Mouse (Mus musculus) MEL (cell line): Measurements from ENCODE around the gene Gm6309. TPM values are rescaled to one million over a fixed set of nuclear protein-coding genes. Genes with fewer than 3 reads are reported as not detected.

Experiments used
- DNase-seq: peaks from one replicate; pipeline ENCODE4 v3.0.0; 2011; ENCODE audit warnings: low read depth, low spot score
- H3K27ac ChIP-seq: 2 replicates; pipeline ENCODE4 v1.5.1; 2012; ENCODE audit warnings: low read depth, mild to moderate bottlenecking, control low read depth, low read length, moderate library complexity; ENCODE audit not compliant: control insufficient read depth
- H3K27me3 ChIP-seq, 2 experiments: fragments of 150-350 bp in 1 of 2; sonication (generic) in 1 of 2; 2 replicates each; pipeline ENCODE4 v1.6.1; 2012; ENCODE audit warnings: low read length in 2 of 2, mild to moderate bottlenecking in 2 of 2, improper control_type of control experiment in 1 of 2, moderate library complexity in 1 of 2; ENCODE audit not compliant: insufficient read depth in 2 of 2, control insufficient read depth in 1 of 2
- H3K36me3 ChIP-seq, 2 experiments: 2 replicates each; pipeline ENCODE4 v1.6.1; 2012 to 2014; ENCODE audit warnings: low read length in 2 of 2, improper control_type of control experiment in 1 of 2, inconsistent platforms in 1 of 2, mild to moderate bottlenecking in 1 of 2; ENCODE audit not compliant: insufficient read depth in 2 of 2, control insufficient read depth in 1 of 2
- H3K4me1 ChIP-seq, 2 experiments: fragments of 150-350 bp in 1 of 2; sonication (generic) in 1 of 2; 2 replicates each; pipeline ENCODE4 v1.6.1; 2012; ENCODE audit warnings: low read length in 2 of 2, improper control_type of control experiment in 1 of 2, mild to moderate bottlenecking in 1 of 2; ENCODE audit not compliant: insufficient read depth in 2 of 2, control insufficient read depth in 1 of 2
- H3K4me3 ChIP-seq, 2 experiments: fragments of 150-350 bp in 1 of 2; sonication (generic) in 1 of 2; 2 replicates each; pipeline ENCODE4 v1.5.1; 2012; ENCODE audit warnings: low read depth in 2 of 2, low read length in 2 of 2, mild to moderate bottlenecking in 2 of 2, moderate library complexity in 2 of 2, control low read depth in 1 of 2, improper control_type of control experiment in 1 of 2; ENCODE audit not compliant: control insufficient read depth in 1 of 2, insufficient read depth in 1 of 2
- H3K79me2 ChIP-seq: 2 replicates; pipeline ENCODE4 v1.6.1; 2012; ENCODE audit warnings: mild to moderate bottlenecking, low read length, moderate library complexity; ENCODE audit not compliant: control insufficient read depth, poor library complexity, insufficient read depth
- H3K9ac ChIP-seq: 2 replicates; pipeline ENCODE4 v1.6.1; 2012; ENCODE audit warnings: low read depth, mild to moderate bottlenecking, control low read depth, low read length, moderate library complexity; ENCODE audit not compliant: control insufficient read depth, poor library complexity, severe bottlenecking
- H3K9me3 ChIP-seq: fragments of 150-350 bp; sonication (generic); replicated peaks from 2 replicates; pipeline ENCODE4 v1.6.1; 2012; ENCODE audit warnings: mild to moderate bottlenecking, low read length, improper control_type of control experiment, moderate library complexity; ENCODE audit not compliant: insufficient read depth
- CHD1 ChIP-seq: IDR thresholded peaks from 2 replicates; pipeline ENCODE4 v1.6.1; 2012; ENCODE audit warnings: low read depth, mild to moderate bottlenecking, inconsistent platforms, low read length, improper control_type of control experiment
- CTCF ChIP-seq, 3 experiments: IDR thresholded peaks in 2 of 3; conservative IDR thresholded peaks in 1 of 3; 2 replicates each; pipeline ENCODE4 v1.5.1; 2011 to 2012; ENCODE audit warnings: low read length in 3 of 3, low read depth in 2 of 3, mild to moderate bottlenecking in 2 of 3, improper control_type of control experiment in 1 of 3, inconsistent platforms in 1 of 3, mixed read lengths in 1 of 3, moderate library complexity in 1 of 3; ENCODE audit not compliant: control insufficient read depth in 1 of 3, insufficient read depth in 1 of 3, poor library complexity in 1 of 3, severe bottlenecking in 1 of 3
- ELF1 ChIP-seq: IDR thresholded peaks from 2 replicates; pipeline ENCODE4 v1.6.1; 2014; ENCODE audit warnings: low read depth, mild to moderate bottlenecking, inconsistent platforms, low read length, improper control_type of control experiment, moderate library complexity
- JUND ChIP-seq: IDR thresholded peaks from 2 replicates; pipeline ENCODE4 v1.6.1; 2011; ENCODE audit warnings: low read depth, mild to moderate bottlenecking, improper control_type of control experiment, low read length
- KAT2A ChIP-seq: conservative IDR thresholded peaks from 2 replicates; pipeline ENCODE4 v1.6.1; 2012; ENCODE audit warnings: low read depth, low read length, improper control_type of control experiment, inconsistent platforms
- MAFK ChIP-seq: IDR thresholded peaks from 2 replicates; pipeline ENCODE4 v1.6.1; 2011; ENCODE audit warnings: low read depth, mild to moderate bottlenecking, low read length, improper control_type of control experiment, borderline replicate concordance
- MYB ChIP-seq: IDR thresholded peaks from 2 replicates; pipeline ENCODE4 v1.6.1; 2011; ENCODE audit warnings: mild to moderate bottlenecking, low read depth, low read length, improper control_type of control experiment
- MYC ChIP-seq: IDR thresholded peaks from 2 replicates; pipeline ENCODE4 v1.6.1; 2011; ENCODE audit warnings: low read depth, mild to moderate bottlenecking, low read length, improper control_type of control experiment, moderate library complexity
- NELFE ChIP-seq: IDR thresholded peaks from 2 replicates; pipeline ENCODE4 v1.6.1; 2011; ENCODE audit warnings: low read depth, low read length, improper control_type of control experiment
- POLR2AphosphoS5 ChIP-seq: IDR thresholded peaks from 2 replicates; pipeline ENCODE4 v1.6.1; 2012; ENCODE audit warnings: low read depth, borderline replicate concordance, mild to moderate bottlenecking, inconsistent platforms, low read length, moderate library complexity, mixed read lengths
- RAD21 ChIP-seq: IDR thresholded peaks from 2 replicates; pipeline ENCODE4 v1.6.1; 2011; ENCODE audit warnings: mild to moderate bottlenecking, low read depth, low read length, improper control_type of control experiment
- SIN3A ChIP-seq: IDR thresholded peaks from 2 replicates; pipeline ENCODE4 v1.6.1; 2012; ENCODE audit warnings: low read length, improper control_type of control experiment, inconsistent platforms
- SMC3 ChIP-seq: IDR thresholded peaks from 2 replicates; pipeline ENCODE4 v1.6.1; 2011; ENCODE audit warnings: low read depth, low read length, improper control_type of control experiment
- UBTF ChIP-seq: IDR thresholded peaks from 2 replicates; pipeline ENCODE4 v1.6.1; 2012; ENCODE audit warnings: low read depth, mild to moderate bottlenecking, inconsistent platforms, low read length, improper control_type of control experiment, moderate library complexity, borderline replicate concordance; ENCODE audit not compliant: insufficient read depth
- USF1 ChIP-seq: IDR thresholded peaks from 2 replicates; pipeline ENCODE4 v1.6.1; 2014; ENCODE audit warnings: low read depth, mild to moderate bottlenecking, inconsistent platforms, low read length, improper control_type of control experiment, moderate library complexity
- ZC3H11A ChIP-seq: IDR thresholded peaks from 2 replicates; pipeline ENCODE4 v1.6.1; 2012; ENCODE audit warnings: low read depth, mild to moderate bottlenecking, inconsistent platforms, low read length, improper control_type of control experiment
- ZNF384 ChIP-seq: IDR thresholded peaks from 2 replicates; pipeline ENCODE4 v1.6.1; 2012; ENCODE audit warnings: low read depth, mild to moderate bottlenecking, inconsistent platforms, low read length, improper control_type of control experiment
- polyA plus RNA-seq, 2 experiments: library from polyadenylated mRNA; stranded (reverse) in 1 of 2; unstranded in 1 of 2; fragments of >175 nt in 1 of 2; fragments of >200 nt in 1 of 2; gene quantifications; 2 replicates each; pipeline versions ENCODE4 v1.2.1 to v1.2.4; 2012; ENCODE audit warnings: low replicate concordance in 2 of 2, low read depth in 1 of 2; ENCODE audit not compliant: insufficient read length in 2 of 2, insufficient read depth in 1 of 2, missing spikeins in 1 of 2
- total RNA-seq: library from RNA; depleted of rRNA; stranded (reverse); fragments of 300-350 nt; gene quantifications from 2 replicates; pipeline ENCODE4 v1.2.3, GENCODE M21; 2012; rRNA removed

The Gm6309 gene
- total and polyA plus RNA-seq, 3 experiments, result not detected

DNA sequence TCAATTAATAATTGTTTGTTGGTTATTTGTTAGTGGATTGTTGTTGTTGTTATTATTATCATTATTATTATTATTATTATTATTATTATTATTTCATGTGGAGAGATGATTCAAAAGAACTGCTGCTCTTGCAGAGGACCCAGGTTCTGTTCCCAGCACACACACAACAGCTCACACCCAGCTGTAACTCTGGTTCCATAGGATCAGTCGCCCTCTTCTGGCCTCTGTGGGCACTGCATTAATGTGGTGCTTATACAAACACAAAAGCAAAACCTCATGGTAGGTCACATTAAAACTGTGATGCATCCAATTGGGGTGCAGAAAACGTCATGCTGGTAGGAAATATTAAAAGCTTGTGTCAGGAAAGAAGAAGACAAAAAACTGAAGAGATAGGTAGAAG, 22.6 kb downstream of the Gm6309 start:
- no peaks in the 10 kb centered on the region for H3K9me3 ChIP-seq
- no peak overlapping the region for H3K9ac ChIP-seq
- TF ChIP-seq MYC (no peak), POLR2AphosphoS5 (no peak), CTCF (IDR thresholded peaks at IDR 0.05 in 2 of 3, conservative IDR thresholded peaks at IDR 0.05 in 1 of 3; ENCODE audit: control insufficient read depth in 1 of 3, insufficient read depth in 1 of 3, low read depth in 2 of 3, low read length in 3 of 3, poor library complexity in 1 of 3, severe bottlenecking in 1 of 3) (peak; percentile 38 to 43 (median 38); a peak in 5 of 6 replicates), UBTF (no peak), ZNF384 (no peak), SMC3 (peak; percentile 32; the same call in 1 of the 2 replicates), RAD21 (peak; percentile 14), CHD1 (no peak), ELF1 (no peak), JUND (no peak), USF1 (no peak), MYB (no peak), SIN3A (no peak), MAFK (no peak), ZC3H11A (no peak), NELFE (no peak), KAT2A (no peak)
- no peak overlapping the region for H3K27ac ChIP-seq
- H3K4me1 ChIP-seq, result no peaks in the 10 kb centered on the region
- no peaks in the 10 kb centered on the region for H3K27me3 ChIP-seq
- peak; percentile 40 for DNase-seq
- H3K79me2 ChIP-seq, result no peaks in the 10 kb centered on the region
- no peaks in the 10 kb centered on the region for H3K36me3 ChIP-seq
- no peak overlapping the region for H3K4me3 ChIP-seq

Other genes with a start within 250 kb of the Gm6309 start
- not detected in 2 replicates for gene Cyp3a25, start 161.1 kb downstream of the Gm6309 start, total RNA-seq
- not detected for gene Cyp3a25, start 161.1 kb downstream of the Gm6309 start, polyA plus RNA-seq
- not detected in 2 replicates for gene Cyp3a59, start 91.5 kb downstream of the Gm6309 start, total RNA-seq
- gene Cyp3a59, start 91.5 kb downstream of the Gm6309 start, polyA plus RNA-seq, result not detected
- gene Gm5565, start 10.2 kb downstream of the Gm6309 start, total RNA-seq, result not detected in 2 replicates
- not detected for gene Gm5565, start 10.2 kb downstream of the Gm6309 start, polyA plus RNA-seq
- gene 1700001J03Rik, start 14.6 kb upstream of the Gm6309 start, total RNA-seq, result not detected in 2 replicates
- under 1 TPM in 1 of 2 experiments, not detected in 1; 0.18 TPM for gene 1700001J03Rik, start 14.6 kb upstream of the Gm6309 start, polyA plus RNA-seq
- gene Rnf6, start 50.8 kb upstream of the Gm6309 start, total RNA-seq, result 52.5 and 57.3 TPM in 2 replicates
- 10 to 100 TPM; 44.9 to 70.1 TPM for gene Rnf6, start 50.8 kb upstream of the Gm6309 start, polyA plus RNA-seq
- 151 and 154 TPM in 2 replicates for gene Cdk8, start 60.5 kb upstream of the Gm6309 start, total RNA-seq
- 100 to 1,000 TPM; 139 to 745 TPM for gene Cdk8, start 60.5 kb upstream of the Gm6309 start, polyA plus RNA-seq
- gene Wasf3, start 214.3 kb upstream of the Gm6309 start, total RNA-seq, result not detected in 2 replicates
- gene Wasf3, start 214.3 kb upstream of the Gm6309 start, polyA plus RNA-seq, result not detected